Mouse (Mus musculus) midbrain, embryonic 11.5 days (tissue): ENCODE measurements around the gene Zbtb3. TPM values are rescaled to one million over a fixed set of nuclear protein-coding genes. Genes with fewer than 3 reads are reported as not detected.

Experiments
- ATAC-seq: fragments of 200-750 bp; cut with Nextera tagmentation; 2 replicates; pipeline ENCODE4 v1.8.0; 2017; ENCODE audit warnings: moderate TSS enrichment, moderate library complexity; ENCODE audit not compliant: low FRiP score
- DNase-seq: peaks from one replicate; pipeline ENCODE4 v3.0.0; 2015; ENCODE audit warnings: low spot score; ENCODE audit errors: missing footprints
- H3K27ac ChIP-seq: fragments of 300-500 bp; sonication (generic); 2 replicates; pipeline ENCODE4 v1.5.1; 2014; ENCODE audit warnings: low read depth, low read length
- H3K27me3 ChIP-seq: fragments of 300-500 bp; sonication (generic); 2 replicates; pipeline ENCODE4 v1.6.1; 2014; ENCODE audit warnings: mild to moderate bottlenecking, low read length, moderate library complexity, mixed read lengths; ENCODE audit not compliant: control insufficient read depth, insufficient read depth
- H3K36me3 ChIP-seq: fragments of 300-500 bp; sonication (generic); 2 replicates; pipeline ENCODE4 v1.6.1; 2014; ENCODE audit warnings: mild to moderate bottlenecking, low read length, moderate library complexity, mixed read lengths; ENCODE audit not compliant: control insufficient read depth, insufficient read depth
- H3K4me1 ChIP-seq: fragments of 300-500 bp; sonication (generic); 2 replicates; pipeline ENCODE4 v1.6.1; 2014; ENCODE audit warnings: low read length; ENCODE audit not compliant: control insufficient read depth, insufficient read depth
- H3K4me2 ChIP-seq: fragments of 300-500 bp; sonication (generic); 2 replicates; pipeline ENCODE4 v1.6.1; 2014; ENCODE audit warnings: mild to moderate bottlenecking, moderate library complexity
- H3K4me3 ChIP-seq: fragments of 300-500 bp; sonication (generic); 2 replicates; pipeline ENCODE4 v1.5.1; 2014; ENCODE audit warnings: low read depth, low read length
- H3K9ac ChIP-seq: fragments of 300-500 bp; sonication (generic); 2 replicates; pipeline ENCODE4 v1.6.1; 2014; ENCODE audit warnings: low read length
- H3K9me3 ChIP-seq: fragments of 300-500 bp; sonication (generic); 2 replicates; pipeline ENCODE4 v1.6.1; 2016; ENCODE audit warnings: low read length; ENCODE audit not compliant: control insufficient read depth
- WGBS: fragments of 180-500 bp; shearing (Covaris S2); extraction: QIAGEN DNeasy Blood & Tissue Kit; methylation state at CpG from one replicate; pipeline ENCODE4 v1.1.7; 2014; 5-methylcytosine and 5-hydroxymethylcytosine counted together
- polyA plus RNA-seq: library from polyadenylated mRNA; unstranded; fragments of >200 nt; fragmentation: Nextera tagmentation; extraction: Ambion mirVana; gene quantifications from 2 replicates; pipeline ENCODE4 v1.2.1, GENCODE M21; 2014

Zbtb3 gene
- 6.1 and 6.5 TPM in 2 replicates for polyA plus RNA-seq

- Histone ChIP-seq H3K4me3 (peak within 1 kb of the TSS; percentile 57), H3K9ac (peak within 1 kb of the TSS; percentile 70), H3K9me3 (no peaks in the 10 kb centered on the region), H3K4me1 (peaks cover 11% of the 10 kb centered on the region), H3K27ac (peak within 1 kb of the TSS; percentile 65; the same call in 1 of the 2 replicates), H3K4me2 (peak within 1 kb of the TSS; percentile 49), H3K36me3 (peaks cover 8% of the 10 kb centered on the region; the same call in 1 of the 2 replicates), H3K27me3 (no peaks in the 10 kb centered on the region)
- under 1% methylated on average over 30 of the region's 30 CpGs for WGBS
- ATAC-seq (peak; percentile 98), DNase-seq (peak; percentile 99)
Observed at GRCm38 (mm10) chr19:8802130-8802821, at the start of gene Zbtb3. Gene Zbtb3, plus strand, starts transcription at chr19:8802555.

DNA sequence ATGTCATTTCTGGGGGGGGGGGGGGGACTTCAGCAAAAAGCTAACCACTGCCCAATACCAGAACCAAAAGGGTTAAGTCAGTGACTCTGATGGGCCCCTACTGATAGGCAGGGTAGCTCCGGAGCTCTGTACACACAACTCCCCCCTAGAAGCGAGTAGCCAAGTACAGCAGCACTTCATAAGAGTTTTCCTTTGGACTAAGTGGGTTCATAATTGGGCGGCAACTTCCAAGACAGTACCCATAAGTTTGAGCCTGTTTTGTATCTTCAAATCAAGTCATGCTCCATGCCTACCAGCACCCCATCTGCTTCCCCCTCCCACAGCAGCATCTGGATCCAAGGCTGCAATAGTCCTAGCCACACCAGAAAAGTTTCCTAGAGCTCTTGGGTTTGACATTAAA, 46.7 kb upstream of the Zbtb3 start:
- Histone ChIP-seq H3K4me2 (no peak overlapping the region), H3K9ac (no peak overlapping the region), H3K36me3 (peaks cover 22% of the 10 kb centered on the region), H3K4me1 (peaks cover 10% of the 10 kb centered on the region), H3K9me3 (no peaks in the 10 kb centered on the region), H3K4me3 (no peak overlapping the region), H3K27me3 (no peaks in the 10 kb centered on the region), H3K27ac (no peak overlapping the region)
- 82% methylated on average over 3 of the region's 3 CpGs for WGBS
- no peak for ATAC-seq
- DNase-seq: no peak

- H3K4me3 ChIP-seq: peak within 1 kb of the TSS; percentile 93
- peaks cover 10% of the 10 kb centered on the region for H3K4me1 ChIP-seq
- H3K9ac ChIP-seq: peak within 1 kb of the TSS; percentile 90
- H3K36me3 ChIP-seq: peaks cover 15% of the 10 kb centered on the region
- no peaks in the 10 kb centered on the region for H3K9me3 ChIP-seq
- no peaks in the 10 kb centered on the region for H3K27me3 ChIP-seq
- ATAC-seq: peak; percentile 97
- H3K4me2 ChIP-seq: peak within 1 kb of the TSS; percentile 85
- peak within 1 kb of the TSS; percentile 75 for H3K27ac ChIP-seq
- WGBS: under 1% methylated on average over 74 of the region's 75 CpGs
- DNase-seq: peak; percentile 99
Observed at GRCm38 (mm10) chr19:8756635-8757387, 45.5 kb upstream of the Zbtb3 start, which contains the start of gene Nxf1. Gene Nxf1, plus strand, starts transcription at chr19:8757073.

GRCm38 (mm10) chr19:8757471-8757998, 44.8 kb upstream of the Zbtb3 start:
- ATAC-seq: no peak
- WGBS: 9% methylated on average over 14 of the region's 14 CpGs
- H3K36me3 ChIP-seq: peaks cover 14% of the 10 kb centered on the region

DNA sequence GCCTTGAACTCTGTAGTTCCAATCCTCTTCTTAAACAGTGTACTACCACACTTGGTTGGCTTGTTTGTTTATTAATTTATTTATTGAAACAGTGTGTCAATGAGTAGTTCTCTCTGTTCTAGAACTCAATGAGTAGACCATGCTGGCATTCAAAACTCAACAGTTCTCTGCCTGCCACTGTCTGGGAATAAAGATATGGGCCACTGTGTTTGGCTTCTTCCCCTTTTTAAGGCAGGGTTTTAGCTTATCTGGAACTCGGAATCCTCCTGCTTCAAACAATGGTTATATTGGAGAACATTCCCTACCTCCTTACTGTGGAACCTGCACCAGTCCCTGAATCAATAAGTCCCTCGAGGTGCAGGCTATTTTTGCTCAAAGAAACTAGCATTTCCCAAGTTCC, 43.5 kb upstream of the Zbtb3 start:
- DNase-seq (no peak), ATAC-seq (no peak)
- H3K9ac ChIP-seq: no peak overlapping the region
- peaks cover 19% of the 10 kb centered on the region for H3K36me3 ChIP-seq
- no peak overlapping the region for H3K4me2 ChIP-seq
- H3K4me3 ChIP-seq: no peak overlapping the region
- H3K9me3 ChIP-seq: no peaks in the 10 kb centered on the region
- 89% methylated on average over 2 of the region's 2 CpGs for WGBS
- no peaks in the 10 kb centered on the region for H3K27me3 ChIP-seq
- peaks cover 10% of the 10 kb centered on the region for H3K4me1 ChIP-seq
- H3K27ac ChIP-seq: no peak overlapping the region

More at GRCm38 (mm10) chr19:8757471-8757998, 44.8 kb upstream of the Zbtb3 start:
- H3K27me3 ChIP-seq: no peaks in the 10 kb centered on the region
- H3K4me3 ChIP-seq: peak overlapping the region; percentile 93
- H3K4me2 ChIP-seq: peak overlapping the region; percentile 85
- H3K9ac ChIP-seq: peak overlapping the region; percentile 90
- H3K9me3 ChIP-seq: no peaks in the 10 kb centered on the region
- H3K27ac ChIP-seq: peak overlapping the region; percentile 75
- H3K4me1 ChIP-seq: peaks cover 10% of the 10 kb centered on the region
- no peak for DNase-seq

GRCm38 (mm10) chr19:8760757-8761156, 41.6 kb upstream of the Zbtb3 start:
- ATAC-seq (no peak), DNase-seq (no peak)
- H3K36me3 ChIP-seq: peaks cover 30% of the 10 kb centered on the region
- no peak overlapping the region for H3K4me2 ChIP-seq
- 92% methylated on average over 2 of the region's 2 CpGs for WGBS
- no peak overlapping the region for H3K9ac ChIP-seq
- no peaks in the 10 kb centered on the region for H3K9me3 ChIP-seq
- H3K4me3 ChIP-seq: no peak overlapping the region
- H3K27me3 ChIP-seq: no peaks in the 10 kb centered on the region
- H3K27ac ChIP-seq: no peak overlapping the region
- peaks cover 10% of the 10 kb centered on the region for H3K4me1 ChIP-seq

DNA sequence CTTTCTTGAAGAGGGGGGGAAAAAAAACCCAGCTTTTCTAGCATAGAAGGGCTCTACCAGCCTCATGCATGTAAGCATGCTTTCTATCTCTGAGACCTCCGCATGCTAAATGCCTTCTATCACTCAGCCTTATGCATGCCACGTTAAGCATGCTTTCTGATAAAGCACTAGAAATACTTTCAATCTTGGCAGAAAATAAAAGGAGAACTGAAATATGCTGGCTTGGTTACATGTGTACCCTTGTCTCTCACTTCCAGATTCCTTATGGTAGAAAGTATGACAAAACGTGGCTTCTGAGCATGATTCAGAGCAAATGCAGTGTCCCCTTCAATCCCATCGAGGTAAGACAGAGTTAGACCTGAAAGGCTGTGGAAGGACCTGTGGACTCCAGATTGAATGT, 39.1 kb upstream of the Zbtb3 start:
- Histone ChIP-seq H3K4me2 (no peak overlapping the region), H3K27ac (no peak overlapping the region), H3K4me3 (no peak overlapping the region), H3K36me3 (peaks cover 54% of the 10 kb centered on the region), H3K4me1 (peaks cover 2% of the 10 kb centered on the region), H3K27me3 (no peaks in the 10 kb centered on the region), H3K9ac (no peak overlapping the region), H3K9me3 (no peaks in the 10 kb centered on the region)
- no peak for DNase-seq
- 96% methylated on average over 4 of the region's 4 CpGs for WGBS
- no peak for ATAC-seq

DNA sequence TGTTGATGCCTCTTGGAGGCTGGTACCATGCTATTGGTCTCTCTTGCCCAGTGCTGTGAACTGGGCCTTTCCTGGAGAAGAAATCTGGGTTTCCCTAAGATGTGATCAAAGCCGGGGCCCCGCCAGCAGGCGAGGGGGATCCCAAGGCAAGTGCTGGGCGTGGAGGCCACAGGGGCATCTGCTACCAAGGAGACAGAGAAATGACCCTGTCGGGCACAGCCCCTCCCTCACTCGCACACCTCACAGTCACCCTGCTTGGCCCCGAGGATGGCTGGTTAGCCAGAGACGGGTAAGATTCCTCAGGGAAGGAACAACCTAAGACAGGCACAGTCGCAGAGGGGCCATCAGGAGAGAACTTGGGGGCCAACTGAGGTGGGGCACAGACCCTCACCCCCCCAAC, 36.8 kb upstream of the Zbtb3 start:
- Histone ChIP-seq H3K4me2 (no peak overlapping the region), H3K4me3 (no peak overlapping the region), H3K4me1 (peaks cover 4% of the 10 kb centered on the region), H3K36me3 (peaks cover 66% of the 10 kb centered on the region), H3K9ac (no peak overlapping the region), H3K27ac (no peak overlapping the region), H3K9me3 (no peaks in the 10 kb centered on the region), H3K27me3 (no peaks in the 10 kb centered on the region)
- no peak for ATAC-seq
- WGBS: 96% methylated on average over 9 of the region's 9 CpGs
- no peak for DNase-seq
